Mouse (Mus musculus) thymus, postnatal 4 days (tissue): ENCODE data around the gene AL731706.1.

Source experiments
- DNase-seq: peaks from one replicate; pipeline ENCODE4 v3.0.0; 2021

AL731706.1 gene

DNA sequence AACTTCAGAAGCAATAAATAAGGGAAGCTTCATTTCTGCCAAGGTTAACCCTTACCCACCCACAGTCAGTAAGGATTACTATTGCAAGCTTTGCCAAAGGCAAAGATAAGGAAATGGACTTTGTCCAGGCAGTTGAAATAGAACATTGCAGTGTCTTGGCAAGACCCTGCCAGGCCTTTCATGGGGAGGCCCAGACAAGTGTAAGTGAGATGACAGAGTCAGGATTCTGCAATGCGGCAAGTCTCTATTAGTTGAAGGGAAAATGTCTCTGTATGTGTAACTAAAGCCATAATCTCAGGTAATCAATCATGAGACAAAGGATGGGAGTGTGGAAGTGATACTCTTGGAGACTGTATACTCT is 56.5 kb downstream of the AL731706.1 start:
- DNase-seq, result no peak

DNA sequence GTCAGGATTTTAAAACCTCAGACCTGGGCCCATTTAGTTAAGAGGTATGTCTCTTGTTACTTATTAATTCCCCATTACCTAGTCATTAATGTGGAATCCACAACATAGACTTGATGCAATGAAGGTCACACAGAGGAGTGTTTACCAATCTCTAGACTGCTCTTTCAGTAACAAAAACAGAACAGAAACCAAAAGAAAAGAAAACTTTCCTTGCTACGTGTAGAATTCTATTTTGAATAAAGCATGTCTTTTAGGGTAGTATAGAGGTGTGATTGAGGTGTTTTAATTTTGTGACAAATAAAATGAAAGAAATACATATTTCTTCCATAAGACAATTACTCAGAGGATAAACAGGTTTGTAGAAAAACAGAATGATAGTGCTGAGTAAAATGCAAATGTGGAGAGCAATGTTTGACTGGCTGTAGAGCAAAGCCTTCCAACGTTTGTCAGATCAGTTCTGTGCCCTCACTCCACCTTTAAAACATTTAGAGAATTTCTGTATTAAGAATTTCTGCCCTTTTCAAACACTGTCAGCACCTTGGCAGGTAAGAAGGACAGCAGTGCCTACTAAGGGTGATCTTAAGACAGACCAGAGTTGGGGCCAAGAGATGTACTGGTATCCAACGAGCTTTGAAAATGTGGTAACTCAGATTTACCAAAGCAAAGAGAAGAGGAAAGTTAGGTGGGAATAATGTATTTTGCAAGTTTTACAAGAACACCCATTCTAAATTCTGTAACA is 57.0 kb downstream of the AL731706.1 start:
- DNase-seq, result no peak

DNA sequence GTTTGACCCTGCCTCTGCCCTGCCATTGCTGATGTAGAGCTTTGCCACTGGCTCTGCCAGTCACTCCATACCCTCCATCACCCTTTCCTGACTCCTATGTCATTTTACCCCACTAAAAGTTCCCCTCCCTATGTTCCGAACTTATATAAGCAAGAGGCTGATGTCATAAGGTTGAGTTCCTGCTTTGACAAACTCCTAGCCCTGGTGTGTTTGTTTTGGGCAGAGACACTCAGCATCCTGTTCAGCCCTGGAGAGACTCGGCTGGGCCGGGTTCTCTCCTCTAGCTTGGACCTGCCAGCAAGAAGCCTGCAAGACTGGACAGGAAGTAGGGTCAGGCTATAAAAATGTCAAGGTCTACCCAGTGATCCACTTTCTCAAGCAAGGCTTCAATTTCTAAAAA is 58.3 kb downstream of the AL731706.1 start:
- DNase-seq, result no peak
